Mouse (Mus musculus) heart, embryonic 16.5 days (tissue): ENCODE results near the gene Alb. TPM values are rescaled to one million over a fixed set of nuclear protein-coding genes. Genes with fewer than 3 reads are reported as not detected.

ENCODE experiments used
- ATAC-seq: fragments of 200-750 bp; cut with Nextera tagmentation; replicated peaks from 2 replicates; pipeline ENCODE4 v1.8.0; 2017; ENCODE audit warnings: moderate number of reproducible peaks; ENCODE audit not compliant: insufficient read depth, low FRiP score; ENCODE audit errors: extremely low read depth
- H3K27ac ChIP-seq: fragments of 300-500 bp; sonication (generic); 2 replicates; pipeline ENCODE4 v1.5.1; 2014; ENCODE audit warnings: mild to moderate bottlenecking, low read length, control low read depth, moderate library complexity
- H3K27me3 ChIP-seq: fragments of 300-500 bp; sonication (generic); 2 replicates; pipeline ENCODE4 v1.6.1; 2014; ENCODE audit warnings: low read length, mixed read lengths; ENCODE audit not compliant: control insufficient read depth, insufficient read depth
- H3K36me3 ChIP-seq: fragments of 300-500 bp; sonication (generic); 2 replicates; pipeline ENCODE4 v1.6.1; 2014; ENCODE audit not compliant: control insufficient read depth, insufficient read depth
- H3K4me1 ChIP-seq: fragments of 300-500 bp; sonication (generic); 2 replicates; pipeline ENCODE4 v1.6.1; 2014; ENCODE audit warnings: low read length, mixed read lengths; ENCODE audit not compliant: control insufficient read depth, insufficient read depth
- H3K4me2 ChIP-seq: fragments of 300-500 bp; sonication (generic); 2 replicates; pipeline ENCODE4 v1.6.1; 2014; ENCODE audit warnings: low read depth, mild to moderate bottlenecking, control low read depth, low read length
- H3K4me3 ChIP-seq: fragments of 300-500 bp; sonication (generic); 2 replicates; pipeline ENCODE4 v1.5.1; 2014; ENCODE audit warnings: mild to moderate bottlenecking, control low read depth, low read length
- H3K9ac ChIP-seq: fragments of 300-500 bp; sonication (generic); 2 replicates; pipeline ENCODE4 v1.6.1; 2014; ENCODE audit warnings: low read length, control low read depth
- H3K9me3 ChIP-seq: fragments of 300-500 bp; sonication (generic); replicated peaks from 2 replicates; pipeline ENCODE4 v1.6.1; 2016; ENCODE audit warnings: low read length; ENCODE audit not compliant: control insufficient read depth
- WGBS: fragments of 180-500 bp; shearing (Covaris S2); extraction: QIAGEN DNeasy Blood & Tissue Kit; methylation state at CpG from one replicate; pipeline ENCODE4 v1.1.7; 2014; 5-methylcytosine and 5-hydroxymethylcytosine counted together
- polyA plus RNA-seq: library from polyadenylated mRNA; unstranded; fragments of >200 nt; fragmentation: Nextera tagmentation; extraction: Ambion mirVana; gene quantifications from 2 replicates; pipeline ENCODE4 v1.2.1, GENCODE M21; 2015

Alb gene
- polyA plus RNA-seq, 1 experiment from 2014 or later, result 5.7 TPM

- H3K4me2 ChIP-seq, result no peak overlapping the region
- H3K9ac ChIP-seq, result no peak overlapping the region
- no peak overlapping the region for H3K4me3 ChIP-seq
- WGBS, result 73% methylated on average over 7 of the region's 7 CpGs
- H3K27me3 ChIP-seq, result no peaks in the 10 kb centered on the region
- no peaks in the 10 kb centered on the region for H3K36me3 ChIP-seq
- no peak overlapping the region for H3K27ac ChIP-seq
- ATAC-seq, result no peak
- H3K4me1 ChIP-seq, result no peaks in the 10 kb centered on the region
- no peaks in the 10 kb centered on the region for H3K9me3 ChIP-seq
Measured at GRCm38 (mm10) chr5:90477308-90478140, 16.8 kb downstream of the Alb start.

DNA sequence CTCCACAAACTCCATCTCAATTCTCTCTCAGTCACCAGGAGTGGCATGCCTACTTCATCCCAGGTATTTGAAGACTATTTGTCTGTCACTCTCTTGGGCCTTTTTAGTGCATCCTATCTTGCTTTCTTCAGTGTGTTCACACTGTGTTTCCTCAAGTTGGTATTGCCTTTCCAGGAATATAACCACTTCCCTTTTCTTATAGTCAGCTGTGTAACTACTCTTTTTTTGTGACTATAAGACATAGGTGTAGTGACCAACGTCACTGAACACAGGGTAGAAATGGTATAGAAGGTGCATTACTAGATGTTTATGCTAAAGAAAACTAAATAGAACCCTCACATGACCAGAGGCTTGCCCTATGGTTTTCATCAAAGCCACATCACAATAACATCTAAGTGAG lies 18.2 kb downstream of the Alb start:
- H3K27ac ChIP-seq, result no peak overlapping the region
- no peak overlapping the region for H3K4me3 ChIP-seq
- 83% methylated on average over 1 of the region's 1 CpGs for WGBS
- no peaks in the 10 kb centered on the region for H3K9me3 ChIP-seq
- no peaks in the 10 kb centered on the region for H3K27me3 ChIP-seq
- H3K4me1 ChIP-seq, result no peaks in the 10 kb centered on the region
- no peaks in the 10 kb centered on the region for H3K36me3 ChIP-seq
- no peak overlapping the region for H3K4me2 ChIP-seq
- no peak overlapping the region for H3K9ac ChIP-seq
- no peak for ATAC-seq

- H3K36me3 ChIP-seq, result no peaks in the 10 kb centered on the region
- ATAC-seq, result no peak
- H3K27me3 ChIP-seq, result no peaks in the 10 kb centered on the region
- WGBS, result 84% methylated on average over 7 of the region's 7 CpGs
- H3K9me3 ChIP-seq, result no peaks in the 10 kb centered on the region
- no peak overlapping the region for H3K9ac ChIP-seq
- no peak overlapping the region for H3K27ac ChIP-seq
- H3K4me2 ChIP-seq, result no peak overlapping the region
- no peak overlapping the region for H3K4me3 ChIP-seq
- no peaks in the 10 kb centered on the region for H3K4me1 ChIP-seq
Measured at GRCm38 (mm10) chr5:90485597-90485996, 24.9 kb downstream of the Alb start.

DNA sequence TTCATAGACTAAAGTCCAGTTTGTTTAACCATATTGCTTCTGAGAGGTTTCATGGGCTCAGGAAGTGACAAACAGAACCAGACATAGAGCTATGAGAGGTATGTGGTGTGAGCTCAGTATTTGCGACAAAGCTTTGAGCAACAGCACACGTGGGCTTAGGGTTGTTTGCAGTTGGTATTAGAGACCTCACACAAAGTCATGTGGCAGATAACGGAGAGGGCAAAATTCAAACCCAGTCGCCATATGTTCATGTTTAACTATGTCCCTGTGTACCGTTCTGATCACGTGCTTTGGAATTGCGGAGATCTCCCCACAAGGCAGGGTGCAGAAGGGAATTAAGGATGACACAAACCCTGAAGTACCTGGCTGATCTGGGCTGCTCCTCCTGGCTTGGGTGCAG lies 27.6 kb downstream of the Alb start:
- Histone ChIP-seq H3K4me1 (no peaks in the 10 kb centered on the region), H3K4me3 (no peak overlapping the region), H3K9me3 (no peaks in the 10 kb centered on the region), H3K36me3 (no peaks in the 10 kb centered on the region), H3K4me2 (no peak overlapping the region), H3K9ac (no peak overlapping the region), H3K27me3 (no peaks in the 10 kb centered on the region), H3K27ac (no peak overlapping the region)
- ATAC-seq, result no peak
- 80% methylated on average over 7 of the region's 7 CpGs for WGBS

DNA sequence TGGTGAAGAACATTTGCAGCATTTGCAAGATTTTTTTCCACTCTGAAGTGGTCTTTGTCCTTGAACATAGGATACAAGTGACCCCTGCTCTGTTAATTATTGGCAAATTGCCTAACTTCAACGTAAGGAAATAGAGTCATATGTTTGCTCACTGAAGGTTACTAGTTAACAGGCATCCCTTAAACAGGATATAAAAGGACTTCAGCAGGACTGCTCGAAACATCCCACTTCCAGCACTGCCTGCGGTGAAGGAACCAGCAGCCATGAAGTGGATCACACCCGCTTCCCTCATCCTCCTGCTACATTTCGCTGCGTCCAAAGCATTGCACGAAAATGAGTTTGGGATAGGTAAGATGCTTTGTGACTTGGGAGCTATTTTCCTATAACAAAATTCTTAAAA lies 29.8 kb downstream of the Alb start, which contains the start of gene Afp:
TSS of gene Afp (plus strand) at position 220 of the 400 bp plus-strand sequence.
- Histone ChIP-seq H3K9ac (no peak within 1 kb of the TSS), H3K27ac (no peak within 1 kb of the TSS), H3K36me3 (no peaks in the 10 kb centered on the region), H3K9me3 (no peaks in the 10 kb centered on the region), H3K4me2 (no peak within 1 kb of the TSS), H3K4me3 (no peak within 1 kb of the TSS), H3K27me3 (no peaks in the 10 kb centered on the region), H3K4me1 (no peaks in the 10 kb centered on the region)
- no peak for ATAC-seq
- WGBS, result 76% methylated on average over 7 of the region's 7 CpGs

DNA sequence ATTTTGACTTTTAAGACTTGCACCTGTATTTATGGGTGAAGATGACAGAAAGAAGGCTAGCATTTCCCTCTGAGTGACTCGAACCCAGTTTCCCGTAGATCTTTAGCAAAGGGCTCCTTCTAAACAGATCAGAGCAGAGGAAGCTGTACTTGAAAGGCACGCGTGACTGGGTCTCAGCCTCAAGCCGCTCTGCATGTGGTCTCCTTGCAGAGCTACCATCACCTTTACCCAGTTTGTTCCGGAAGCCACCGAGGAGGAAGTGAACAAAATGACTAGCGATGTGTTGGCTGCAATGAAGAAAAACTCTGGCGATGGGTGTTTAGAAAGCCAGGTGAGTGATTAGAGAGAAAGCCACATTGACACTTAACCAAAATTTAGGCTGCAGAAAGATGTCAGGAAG lies 31.7 kb downstream of the Alb start:
- no peaks in the 10 kb centered on the region for H3K36me3 ChIP-seq
- 75% methylated on average over 9 of the region's 9 CpGs for WGBS
- no peaks in the 10 kb centered on the region for H3K27me3 ChIP-seq
- peak overlapping the region; percentile 5 for H3K4me3 ChIP-seq
- H3K4me1 ChIP-seq, result no peaks in the 10 kb centered on the region
- H3K27ac ChIP-seq, result no peak overlapping the region
- peak overlapping the region; percentile 42 for H3K4me2 ChIP-seq
- no peak overlapping the region for H3K9ac ChIP-seq
- no peaks in the 10 kb centered on the region for H3K9me3 ChIP-seq
- no peak for ATAC-seq

- no peak overlapping the region for H3K27ac ChIP-seq
- ATAC-seq, result no peak
- no peaks in the 10 kb centered on the region for H3K27me3 ChIP-seq
- H3K4me1 ChIP-seq, result no peaks in the 10 kb centered on the region
- H3K4me3 ChIP-seq, result no peak overlapping the region
- no peak overlapping the region for H3K9ac ChIP-seq
- H3K36me3 ChIP-seq, result no peaks in the 10 kb centered on the region
- no peaks in the 10 kb centered on the region for H3K9me3 ChIP-seq
- WGBS, result 86% methylated on average over 4 of the region's 4 CpGs
- no peak overlapping the region for H3K4me2 ChIP-seq
Measured at GRCm38 (mm10) chr5:90494308-90494707, 33.6 kb downstream of the Alb start.

DNA sequence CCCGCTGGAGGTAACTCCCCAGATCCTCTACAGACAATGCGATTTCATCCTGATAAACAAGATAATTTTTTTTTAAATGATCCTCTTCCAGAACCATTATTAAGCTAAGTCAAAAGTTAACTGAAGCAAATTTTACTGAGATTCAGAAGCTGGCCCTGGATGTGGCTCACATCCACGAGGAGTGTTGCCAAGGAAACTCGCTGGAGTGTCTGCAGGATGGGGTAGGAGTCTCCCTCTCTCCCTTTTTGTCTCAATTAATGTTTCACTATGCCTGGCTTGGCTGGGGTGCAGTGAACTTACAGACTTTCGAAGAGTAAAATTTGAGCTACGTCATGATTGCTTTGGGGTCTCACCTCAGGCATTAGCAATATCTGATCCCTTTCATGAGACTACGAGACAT lies 38.8 kb downstream of the Alb start:
- H3K9ac ChIP-seq, result no peak overlapping the region
- H3K9me3 ChIP-seq, result no peaks in the 10 kb centered on the region
- no peak overlapping the region for H3K4me2 ChIP-seq
- no peaks in the 10 kb centered on the region for H3K4me1 ChIP-seq
- H3K27ac ChIP-seq, result no peak overlapping the region
- H3K36me3 ChIP-seq, result no peaks in the 10 kb centered on the region
- H3K4me3 ChIP-seq, result no peak overlapping the region
- ATAC-seq, result no peak
- 77% methylated on average over 7 of the region's 7 CpGs for WGBS
- no peaks in the 10 kb centered on the region for H3K27me3 ChIP-seq

DNA sequence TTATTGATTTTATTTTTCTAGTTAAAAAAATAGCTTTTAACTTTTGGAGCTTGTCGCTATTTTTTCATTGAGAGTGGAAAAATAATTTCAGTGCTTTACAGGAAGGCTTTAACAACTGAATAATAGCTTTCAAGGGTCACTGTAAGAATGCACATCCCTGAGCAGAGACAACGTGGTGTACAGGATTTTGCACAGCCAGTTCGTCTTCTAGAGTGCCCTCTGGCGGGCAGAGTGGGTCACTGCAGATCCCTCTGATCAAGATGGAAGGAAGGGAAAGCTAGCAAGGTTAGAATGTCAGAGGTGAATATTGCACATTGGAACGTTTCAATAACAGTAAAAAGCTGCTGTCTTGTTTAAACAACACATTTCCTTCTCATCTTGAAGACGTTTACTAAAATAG lies 40.0 kb downstream of the Alb start:
- H3K27me3 ChIP-seq, result no peaks in the 10 kb centered on the region
- no peaks in the 10 kb centered on the region for H3K9me3 ChIP-seq
- no peak overlapping the region for H3K27ac ChIP-seq
- ATAC-seq, result no peak
- H3K4me1 ChIP-seq, result no peaks in the 10 kb centered on the region
- no peak overlapping the region for H3K4me2 ChIP-seq
- H3K4me3 ChIP-seq, result no peak overlapping the region
- no peaks in the 10 kb centered on the region for H3K36me3 ChIP-seq
- H3K9ac ChIP-seq, result no peak overlapping the region
- WGBS, result 4% methylated on average over 6 of the region's 6 CpGs
